Mouse (Mus musculus): ENCODE results near the gene Clstn2. TPM values are rescaled to one million over a fixed set of nuclear protein-coding genes. Genes with fewer than 3 reads are reported as not detected.

Gene Clstn2
- polyA plus RNA-seq, 1 experiment from 2014 or later, result 0.38 TPM

GRCm38 (mm10) chr9:97763048-97763447 is 269.9 kb downstream of the Clstn2 start:
- no peak overlapping the region for H3K27ac ChIP-seq (ENCODE audit: low read length)
- no peaks in the 10 kb centered on the region for H3K36me3 ChIP-seq (ENCODE audit: control insufficient read depth, insufficient read depth, low read length)
- WGBS, result 61% methylated on average over 4 of the region's 4 CpGs
- H3K27me3 ChIP-seq (replicated peaks; ENCODE audit: control insufficient read depth, insufficient read depth, low read length), result no peaks in the 10 kb centered on the region
- no peaks in the 10 kb centered on the region for H3K9me3 ChIP-seq (ENCODE audit: control insufficient read depth, low read length)
- H3K9ac ChIP-seq (ENCODE audit: low read depth, low read length), result no peak overlapping the region
- H3K4me1 ChIP-seq (ENCODE audit: control insufficient read depth, insufficient read depth, low read length), result no peaks in the 10 kb centered on the region
- H3K4me3 ChIP-seq (ENCODE audit: low read length), result no peak overlapping the region
- H3K4me2 ChIP-seq (ENCODE audit: low read depth, low read length), result no peak overlapping the region
- no peak for ATAC-seq

- H3K27me3 ChIP-seq (replicated peaks; ENCODE audit: control insufficient read depth, insufficient read depth, low read length), result no peaks in the 10 kb centered on the region
- no peaks in the 10 kb centered on the region for H3K4me1 ChIP-seq (ENCODE audit: control insufficient read depth, insufficient read depth, low read length)
- no peaks in the 10 kb centered on the region for H3K9me3 ChIP-seq (ENCODE audit: control insufficient read depth, low read length)
- no peaks in the 10 kb centered on the region for H3K36me3 ChIP-seq (ENCODE audit: control insufficient read depth, insufficient read depth, low read length)
- H3K9ac ChIP-seq (ENCODE audit: low read depth, low read length), result no peak overlapping the region
- whole genome bisulfite sequencing, result 83% methylated on average over 6 of the region's 7 CpGs
- no peak overlapping the region for H3K27ac ChIP-seq (ENCODE audit: low read length)
- H3K4me2 ChIP-seq (ENCODE audit: low read depth, low read length), result no peak overlapping the region
- no peak for ATAC-seq
- no peak overlapping the region for H3K4me3 ChIP-seq (ENCODE audit: low read length)
Observed at GRCm38 (mm10) chr9:97755599-97756270, 277.2 kb downstream of the Clstn2 start.

- ATAC-seq, result no peak
- Histone ChIP-seq H3K4me2 (ENCODE audit: low read depth, low read length) (no peak overlapping the region), H3K4me3 (ENCODE audit: low read length) (no peak overlapping the region), H3K27me3 (replicated peaks; ENCODE audit: control insufficient read depth, insufficient read depth, low read length) (no peaks in the 10 kb centered on the region), H3K4me1 (ENCODE audit: control insufficient read depth, insufficient read depth, low read length) (no peaks in the 10 kb centered on the region), H3K36me3 (ENCODE audit: control insufficient read depth, insufficient read depth, low read length) (no peaks in the 10 kb centered on the region), H3K27ac (ENCODE audit: low read length) (no peak overlapping the region), H3K9me3 (ENCODE audit: control insufficient read depth, low read length) (no peaks in the 10 kb centered on the region), H3K9ac (ENCODE audit: low read depth, low read length) (no peak overlapping the region)
- 72% methylated on average over 2 of the region's 2 CpGs for WGBS
Observed at GRCm38 (mm10) chr9:97753715-97754114, 279.3 kb downstream of the Clstn2 start.

- Histone ChIP-seq H3K4me2 (ENCODE audit: low read depth, low read length) (no peak overlapping the region), H3K4me3 (ENCODE audit: low read length) (no peak overlapping the region), H3K36me3 (ENCODE audit: control insufficient read depth, insufficient read depth, low read length) (no peaks in the 10 kb centered on the region), H3K27ac (ENCODE audit: low read length) (no peak overlapping the region), H3K9me3 (ENCODE audit: control insufficient read depth, low read length) (no peaks in the 10 kb centered on the region), H3K9ac (ENCODE audit: low read depth, low read length) (no peak overlapping the region), H3K27me3 (replicated peaks; ENCODE audit: control insufficient read depth, insufficient read depth, low read length) (no peaks in the 10 kb centered on the region), H3K4me1 (ENCODE audit: control insufficient read depth, insufficient read depth, low read length) (no peaks in the 10 kb centered on the region)
- ATAC-seq, result no peak
- WGBS, result 84% methylated on average over 2 of the region's 2 CpGs
Observed at GRCm38 (mm10) chr9:97746574-97746973, 286.4 kb downstream of the Clstn2 start.

GRCm38 (mm10) chr9:97727715-97728486 is 305.1 kb downstream of the Clstn2 start:
- WGBS, result 89% methylated on average over 3 of the region's 3 CpGs
- H3K27me3 ChIP-seq (replicated peaks; ENCODE audit: control insufficient read depth, insufficient read depth, low read length), result no peaks in the 10 kb centered on the region
- H3K9me3 ChIP-seq (ENCODE audit: control insufficient read depth, low read length), result no peaks in the 10 kb centered on the region
- H3K9ac ChIP-seq (ENCODE audit: low read depth, low read length), result no peak overlapping the region
- no peak for ATAC-seq
- no peak overlapping the region for H3K27ac ChIP-seq (ENCODE audit: low read length)
- H3K4me3 ChIP-seq (ENCODE audit: low read length), result no peak overlapping the region
- no peak overlapping the region for H3K4me2 ChIP-seq (ENCODE audit: low read depth, low read length)
- H3K4me1 ChIP-seq (ENCODE audit: control insufficient read depth, insufficient read depth, low read length), result no peaks in the 10 kb centered on the region
- no peaks in the 10 kb centered on the region for H3K36me3 ChIP-seq (ENCODE audit: control insufficient read depth, insufficient read depth, low read length)

- no peak overlapping the region for H3K9ac ChIP-seq (ENCODE audit: low read depth, low read length)
- H3K4me2 ChIP-seq (ENCODE audit: low read depth, low read length), result no peak overlapping the region
- no peak overlapping the region for H3K4me3 ChIP-seq (ENCODE audit: low read length)
- no peaks in the 10 kb centered on the region for H3K27me3 ChIP-seq (replicated peaks; ENCODE audit: control insufficient read depth, insufficient read depth, low read length)
- H3K36me3 ChIP-seq (ENCODE audit: control insufficient read depth, insufficient read depth, low read length), result no peaks in the 10 kb centered on the region
- no peaks in the 10 kb centered on the region for H3K4me1 ChIP-seq (ENCODE audit: control insufficient read depth, insufficient read depth, low read length)
- H3K27ac ChIP-seq (ENCODE audit: low read length), result no peak overlapping the region
- no peak for ATAC-seq
- no peaks in the 10 kb centered on the region for H3K9me3 ChIP-seq (ENCODE audit: control insufficient read depth, low read length)
Observed at GRCm38 (mm10) chr9:97717728-97718127, 315.3 kb downstream of the Clstn2 start.

GRCm38 (mm10) chr9:97717005-97717404 is 316.0 kb downstream of the Clstn2 start:
- 72% methylated on average over 7 of the region's 7 CpGs for WGBS
- Histone ChIP-seq H3K27me3 (replicated peaks; ENCODE audit: control insufficient read depth, insufficient read depth, low read length) (no peaks in the 10 kb centered on the region), H3K9me3 (ENCODE audit: control insufficient read depth, low read length) (no peaks in the 10 kb centered on the region), H3K9ac (ENCODE audit: low read depth, low read length) (no peak overlapping the region), H3K4me3 (ENCODE audit: low read length) (no peak overlapping the region), H3K4me2 (ENCODE audit: low read depth, low read length) (no peak overlapping the region), H3K4me1 (ENCODE audit: control insufficient read depth, insufficient read depth, low read length) (no peaks in the 10 kb centered on the region), H3K27ac (ENCODE audit: low read length) (no peak overlapping the region), H3K36me3 (ENCODE audit: control insufficient read depth, insufficient read depth, low read length) (no peaks in the 10 kb centered on the region)
- no peak for ATAC-seq

GRCm38 (mm10) chr9:97712888-97713287 is 320.1 kb downstream of the Clstn2 start:
- no peaks in the 10 kb centered on the region for H3K27me3 ChIP-seq (replicated peaks; ENCODE audit: control insufficient read depth, insufficient read depth, low read length)
- no peak for ATAC-seq
- WGBS, result 92% methylated on average over 3 of the region's 3 CpGs
- H3K4me1 ChIP-seq (ENCODE audit: control insufficient read depth, insufficient read depth, low read length), result no peaks in the 10 kb centered on the region
- H3K9ac ChIP-seq (ENCODE audit: low read depth, low read length), result no peak overlapping the region
- H3K36me3 ChIP-seq (ENCODE audit: control insufficient read depth, insufficient read depth, low read length), result no peaks in the 10 kb centered on the region
- H3K27ac ChIP-seq (ENCODE audit: low read length), result no peak overlapping the region
- H3K4me3 ChIP-seq (ENCODE audit: low read length), result no peak overlapping the region
- no peak overlapping the region for H3K4me2 ChIP-seq (ENCODE audit: low read depth, low read length)
- H3K9me3 ChIP-seq (ENCODE audit: control insufficient read depth, low read length), result no peaks in the 10 kb centered on the region

GRCm38 (mm10) chr9:97703901-97704503 is 329.0 kb downstream of the Clstn2 start:
- no peak overlapping the region for H3K4me2 ChIP-seq (ENCODE audit: low read depth, low read length)
- no peak for ATAC-seq
- no peak overlapping the region for H3K9ac ChIP-seq (ENCODE audit: low read depth, low read length)
- WGBS, result 76% methylated on average over 4 of the region's 4 CpGs
- no peaks in the 10 kb centered on the region for H3K27me3 ChIP-seq (replicated peaks; ENCODE audit: control insufficient read depth, insufficient read depth, low read length)
- no peak overlapping the region for H3K4me3 ChIP-seq (ENCODE audit: low read length)
- H3K4me1 ChIP-seq (ENCODE audit: control insufficient read depth, insufficient read depth, low read length), result no peaks in the 10 kb centered on the region
- no peaks in the 10 kb centered on the region for H3K36me3 ChIP-seq (ENCODE audit: control insufficient read depth, insufficient read depth, low read length)
- no peaks in the 10 kb centered on the region for H3K9me3 ChIP-seq (ENCODE audit: control insufficient read depth, low read length)
- H3K27ac ChIP-seq (ENCODE audit: low read length), result no peak overlapping the region
